Mouse (Mus musculus): ENCODE data around the gene Mb. TPM values are rescaled to one million over a fixed set of nuclear protein-coding genes. Genes with fewer than 3 reads are reported as not detected.
A peak's percentile ranks its signal among the peaks of the same experiment; 100 is the strongest.

Mb gene
- polyA plus RNA-seq, 1 experiment from 2014 or later, result 0.64 TPM

DNA sequence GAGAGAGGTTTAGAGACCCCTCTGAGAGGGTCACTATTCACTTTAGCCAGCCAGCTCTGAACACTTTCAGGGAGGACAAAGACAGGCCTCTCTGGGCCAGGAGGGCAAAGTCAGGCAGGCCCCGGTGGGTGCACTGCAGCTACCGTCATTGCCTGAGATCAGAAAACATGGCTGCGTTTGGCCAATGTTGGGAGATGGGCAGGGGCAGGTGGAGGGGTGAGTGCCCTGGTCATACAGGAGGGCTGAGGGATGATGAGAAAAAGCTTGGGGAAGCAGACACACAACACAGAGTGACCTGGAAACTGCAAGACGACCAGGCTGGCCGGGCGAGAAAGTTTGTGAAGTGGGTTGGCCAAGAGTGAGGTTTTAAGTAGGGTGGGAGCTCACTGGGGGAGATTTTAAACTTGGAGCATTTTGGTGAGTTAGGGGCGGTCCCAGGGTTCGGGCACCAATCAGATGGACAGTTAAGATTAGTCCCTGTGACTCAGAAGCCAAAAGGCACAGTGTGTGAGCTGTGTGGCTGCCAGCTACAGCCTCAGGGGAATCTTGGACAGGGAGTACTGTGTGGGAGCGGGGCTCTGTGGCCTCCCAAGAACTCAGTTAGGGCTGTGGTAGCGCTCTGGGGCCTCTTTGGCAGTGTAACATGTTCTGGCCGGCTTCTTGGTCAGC, 14.0 kb downstream of the Mb start:
- H3K9me3 ChIP-seq (ENCODE audit: low read length), result no peaks in the 10 kb centered on the region
- ATAC-seq (ENCODE audit: low FRiP score, low TSS enrichment), result peak; percentile 85
- H3K4me1 ChIP-seq (ENCODE audit: insufficient read depth, low read length), result peaks cover 27% of the 10 kb centered on the region
- 45% methylated on average over 11 of the region's 11 CpGs for WGBS
- no peak overlapping the region; the same call in 1 of the 2 replicates for H3K4me2 ChIP-seq (replicated peaks; ENCODE audit: low read depth, low read length)
- H3K27ac ChIP-seq (ENCODE audit: low read length), result peak overlapping the region; percentile 97
- H3K4me3 ChIP-seq (ENCODE audit: low read length), result no peak overlapping the region
- H3K9ac ChIP-seq (replicated peaks; ENCODE audit: low read length), result peak overlapping the region; percentile 59
- no peaks in the 10 kb centered on the region for H3K27me3 ChIP-seq (ENCODE audit: insufficient read depth, low read length)
- H3K36me3 ChIP-seq (ENCODE audit: insufficient read depth, low read length), result no peaks in the 10 kb centered on the region

DNA sequence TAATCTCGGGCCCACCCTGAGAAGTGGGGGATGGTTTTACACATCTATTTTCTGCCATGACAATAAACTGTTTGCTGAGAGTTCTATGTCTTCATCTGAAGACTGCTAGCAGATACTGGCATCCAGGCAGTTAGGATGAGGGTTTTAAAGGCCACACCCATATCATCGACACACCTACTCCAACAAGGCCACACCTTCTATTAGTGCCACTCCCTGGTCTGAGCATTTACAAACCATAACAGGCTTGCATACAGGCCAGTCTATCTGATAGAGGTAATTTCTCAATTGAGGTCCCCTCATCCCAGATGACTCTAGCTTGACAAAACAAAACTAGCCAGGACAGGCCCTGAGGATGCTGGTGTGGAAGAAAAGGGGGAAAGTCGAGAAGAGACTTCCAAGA, 14.8 kb downstream of the Mb start:
- ATAC-seq (ENCODE audit: low FRiP score, low TSS enrichment), result no peak
- peaks cover 30% of the 10 kb centered on the region for H3K4me1 ChIP-seq (ENCODE audit: insufficient read depth, low read length)
- no peak overlapping the region for H3K4me3 ChIP-seq (ENCODE audit: low read length)
- WGBS, result 65% methylated on average over 3 of the region's 3 CpGs
- H3K4me2 ChIP-seq (replicated peaks; ENCODE audit: low read depth, low read length), result no peak overlapping the region
- no peaks in the 10 kb centered on the region for H3K36me3 ChIP-seq (ENCODE audit: insufficient read depth, low read length)
- H3K27ac ChIP-seq (ENCODE audit: low read length), result peak overlapping the region; percentile 97
- no peaks in the 10 kb centered on the region for H3K9me3 ChIP-seq (ENCODE audit: low read length)
- H3K9ac ChIP-seq (replicated peaks; ENCODE audit: low read length), result peak overlapping the region; percentile 51; the same call in 1 of the 2 replicates
- no peaks in the 10 kb centered on the region for H3K27me3 ChIP-seq (ENCODE audit: insufficient read depth, low read length)

DNA sequence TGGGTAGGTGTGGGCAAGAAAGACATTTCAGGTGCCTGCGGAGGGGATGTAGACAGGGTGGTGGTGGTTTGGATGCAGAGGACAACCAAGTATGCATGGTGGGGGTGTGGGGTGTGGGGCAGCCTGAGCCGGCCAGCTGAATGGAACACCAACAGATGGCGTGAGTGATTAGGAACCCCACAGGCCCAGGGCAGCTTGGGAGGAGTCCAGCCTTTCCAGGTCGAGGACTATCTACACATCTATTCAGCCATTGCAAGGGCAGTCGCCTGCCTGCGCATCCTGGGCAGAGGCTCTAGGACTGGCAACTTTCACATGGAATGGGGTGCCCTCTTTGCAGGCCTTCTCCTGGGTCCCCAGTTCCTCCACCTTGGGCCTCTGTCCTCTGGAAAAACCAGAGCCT, 15.9 kb downstream of the Mb start:
- 79% methylated on average over 6 of the region's 6 CpGs for WGBS
- no peaks in the 10 kb centered on the region for H3K36me3 ChIP-seq (ENCODE audit: insufficient read depth, low read length)

DNA sequence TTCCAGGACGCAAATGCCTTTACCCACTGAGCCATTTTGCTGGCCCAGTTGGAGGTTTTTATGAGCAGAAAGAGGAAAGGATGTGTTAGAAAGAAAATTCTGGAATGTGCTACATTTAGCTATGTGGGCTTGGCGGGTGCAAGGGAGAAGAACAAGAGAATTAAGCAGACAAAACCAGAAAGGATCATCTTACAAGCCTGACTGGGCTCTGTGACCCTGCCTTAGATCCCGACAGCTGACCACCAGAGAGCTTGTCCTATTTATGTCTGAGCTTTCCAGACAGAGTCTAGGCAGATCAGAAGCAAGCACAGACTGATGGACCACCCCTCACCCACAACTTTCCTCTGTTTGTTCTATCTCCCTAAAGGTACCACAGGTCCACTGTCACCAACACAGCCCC, 19.2 kb downstream of the Mb start:
- H3K4me3 ChIP-seq (ENCODE audit: low read length), result no peak overlapping the region
- H3K9me3 ChIP-seq (ENCODE audit: low read length), result no peaks in the 10 kb centered on the region
- H3K36me3 ChIP-seq (ENCODE audit: insufficient read depth, low read length), result no peaks in the 10 kb centered on the region
- H3K9ac ChIP-seq (replicated peaks; ENCODE audit: low read length), result no peak overlapping the region
- no peak overlapping the region for H3K27ac ChIP-seq (ENCODE audit: low read length)
- ATAC-seq (ENCODE audit: low FRiP score, low TSS enrichment), result no peak
- peaks cover 9% of the 10 kb centered on the region for H3K4me1 ChIP-seq (ENCODE audit: insufficient read depth, low read length)
- H3K27me3 ChIP-seq (ENCODE audit: insufficient read depth, low read length), result no peaks in the 10 kb centered on the region
- 42% methylated on average over 3 of the region's 3 CpGs for WGBS
- no peak overlapping the region for H3K4me2 ChIP-seq (replicated peaks; ENCODE audit: low read depth, low read length)

More for the DNA sequence above, 15.9 kb downstream of the Mb start:
- peaks cover 30% of the 10 kb centered on the region for H3K4me1 ChIP-seq (ENCODE audit: insufficient read depth, low read length)
- no peak overlapping the region for H3K27ac ChIP-seq (ENCODE audit: low read length)
- H3K4me2 ChIP-seq (replicated peaks; ENCODE audit: low read depth, low read length), result no peak overlapping the region
- H3K9ac ChIP-seq (replicated peaks; ENCODE audit: low read length), result no peak overlapping the region
- H3K4me3 ChIP-seq (ENCODE audit: low read length), result no peak overlapping the region
- H3K9me3 ChIP-seq (ENCODE audit: low read length), result no peaks in the 10 kb centered on the region
- no peaks in the 10 kb centered on the region for H3K27me3 ChIP-seq (ENCODE audit: insufficient read depth, low read length)
- no peak for ATAC-seq (ENCODE audit: low FRiP score, low TSS enrichment)

DNA sequence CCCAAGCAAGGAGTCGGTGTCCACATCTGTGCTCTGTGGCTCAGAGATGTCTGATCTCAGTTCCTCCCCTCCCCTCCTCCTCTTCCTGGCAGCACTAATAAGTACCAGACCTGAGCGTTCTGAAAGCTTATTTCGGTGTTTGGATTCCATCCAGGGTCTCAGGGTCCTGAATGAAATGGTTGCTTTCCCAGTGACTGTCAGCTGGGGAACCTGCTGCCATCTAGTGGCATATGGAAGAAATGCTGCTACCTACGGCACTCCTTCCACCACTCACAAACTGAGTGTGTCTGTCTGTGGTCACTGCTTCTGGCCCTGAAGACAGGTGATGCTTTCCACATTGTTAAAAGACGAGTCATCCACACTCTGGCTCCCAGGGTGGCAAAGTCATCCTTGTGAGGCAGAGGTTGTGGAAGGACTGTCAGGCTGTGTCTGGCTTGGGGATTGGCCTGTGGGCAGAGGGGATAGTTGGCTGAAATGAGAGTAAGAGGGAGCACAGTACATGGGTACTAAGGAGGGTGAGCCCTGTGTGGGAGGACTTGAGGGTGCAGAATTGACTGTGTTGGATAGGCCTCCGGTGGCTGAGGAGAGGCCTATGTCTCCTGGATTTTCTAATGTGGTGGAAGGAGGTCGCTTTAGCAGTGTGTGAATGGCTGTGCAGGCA, 21.0 kb downstream of the Mb start:
- no peaks in the 10 kb centered on the region for H3K27me3 ChIP-seq (ENCODE audit: insufficient read depth, low read length)
- WGBS, result 27% methylated on average over 7 of the region's 7 CpGs
- no peaks in the 10 kb centered on the region for H3K36me3 ChIP-seq (ENCODE audit: insufficient read depth, low read length)
- H3K27ac ChIP-seq (ENCODE audit: low read length), result no peak overlapping the region
- no peak overlapping the region for H3K4me2 ChIP-seq (replicated peaks; ENCODE audit: low read depth, low read length)
- H3K9me3 ChIP-seq (ENCODE audit: low read length), result no peaks in the 10 kb centered on the region
- 0 out of 2 replicates have a peak, but pooled peaks cover 3% of the 10 kb centered on the region for H3K4me1 ChIP-seq (ENCODE audit: insufficient read depth, low read length)
- H3K9ac ChIP-seq (replicated peaks; ENCODE audit: low read length), result no peak overlapping the region; the same call in 1 of the 2 replicates
- H3K4me3 ChIP-seq (ENCODE audit: low read length), result no peak overlapping the region
- ATAC-seq (ENCODE audit: low FRiP score, low TSS enrichment), result peak; percentile 67; the same call in 1 of the 2 replicates

DNA sequence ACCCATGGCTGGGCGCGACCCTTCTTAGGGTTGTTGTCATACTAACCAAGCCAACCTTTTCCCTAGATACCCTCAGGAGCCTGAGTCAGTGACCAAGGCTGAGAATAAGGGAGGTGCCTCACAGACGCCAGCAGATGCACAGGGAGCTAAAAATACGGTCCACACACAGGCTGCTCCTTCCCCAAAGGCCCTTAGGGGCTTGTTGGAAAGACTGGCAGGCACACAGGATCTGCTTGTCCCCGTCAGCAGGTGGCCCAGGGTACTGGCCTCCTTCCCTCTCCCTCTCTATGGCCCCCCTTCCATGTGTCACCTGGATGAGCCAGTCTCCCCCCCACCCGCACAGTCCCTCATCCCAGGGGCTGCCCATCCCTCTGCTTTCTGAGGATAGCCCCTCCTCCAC, 22.8 kb downstream of the Mb start:
- Histone ChIP-seq H3K4me3 (ENCODE audit: low read length) (no peak overlapping the region), H3K4me1 (ENCODE audit: insufficient read depth, low read length) (0 out of 2 replicates have a peak, but pooled peaks cover 3% of the 10 kb centered on the region), H3K9ac (replicated peaks; ENCODE audit: low read length) (no peak overlapping the region), H3K27me3 (ENCODE audit: insufficient read depth, low read length) (no peaks in the 10 kb centered on the region), H3K36me3 (ENCODE audit: insufficient read depth, low read length) (no peaks in the 10 kb centered on the region), H3K4me2 (replicated peaks; ENCODE audit: low read depth, low read length) (no peak overlapping the region), H3K9me3 (ENCODE audit: low read length) (no peaks in the 10 kb centered on the region), H3K27ac (ENCODE audit: low read length) (no peak overlapping the region)
- no peak for ATAC-seq (ENCODE audit: low FRiP score, low TSS enrichment)
- 72% methylated on average over 6 of the region's 6 CpGs for WGBS

DNA sequence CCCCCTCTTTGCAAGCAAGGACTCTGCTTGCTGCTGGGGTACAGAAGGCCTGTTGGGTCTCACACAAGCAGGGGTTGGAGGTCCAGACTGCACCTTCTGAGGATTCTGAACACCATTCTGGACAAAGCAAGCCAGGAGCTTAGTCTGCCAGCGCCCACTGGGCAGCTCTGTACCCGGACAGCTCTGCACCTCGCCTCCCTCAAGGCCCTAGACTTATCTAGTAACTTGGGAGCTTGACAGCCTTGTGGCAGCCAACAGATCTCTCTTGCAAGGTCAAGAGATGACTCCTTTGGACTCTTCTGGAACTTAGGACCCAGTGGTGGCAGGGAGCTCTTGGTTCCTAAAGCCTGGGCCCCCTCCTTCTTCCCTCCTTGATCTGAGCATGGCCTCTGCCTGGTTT, 23.4 kb downstream of the Mb start:
- Histone ChIP-seq H3K36me3 (ENCODE audit: insufficient read depth, low read length) (no peaks in the 10 kb centered on the region), H3K4me3 (ENCODE audit: low read length) (no peak overlapping the region), H3K9me3 (ENCODE audit: low read length) (no peaks in the 10 kb centered on the region), H3K27me3 (ENCODE audit: insufficient read depth, low read length) (no peaks in the 10 kb centered on the region), H3K9ac (replicated peaks; ENCODE audit: low read length) (no peak overlapping the region), H3K4me2 (replicated peaks; ENCODE audit: low read depth, low read length) (no peak overlapping the region), H3K4me1 (ENCODE audit: insufficient read depth, low read length) (0 out of 2 replicates have a peak, but pooled peaks cover 3% of the 10 kb centered on the region), H3K27ac (ENCODE audit: low read length) (no peak overlapping the region)
- WGBS, result 84% methylated on average over 3 of the region's 3 CpGs
- no peak for ATAC-seq (ENCODE audit: low FRiP score, low TSS enrichment)

DNA sequence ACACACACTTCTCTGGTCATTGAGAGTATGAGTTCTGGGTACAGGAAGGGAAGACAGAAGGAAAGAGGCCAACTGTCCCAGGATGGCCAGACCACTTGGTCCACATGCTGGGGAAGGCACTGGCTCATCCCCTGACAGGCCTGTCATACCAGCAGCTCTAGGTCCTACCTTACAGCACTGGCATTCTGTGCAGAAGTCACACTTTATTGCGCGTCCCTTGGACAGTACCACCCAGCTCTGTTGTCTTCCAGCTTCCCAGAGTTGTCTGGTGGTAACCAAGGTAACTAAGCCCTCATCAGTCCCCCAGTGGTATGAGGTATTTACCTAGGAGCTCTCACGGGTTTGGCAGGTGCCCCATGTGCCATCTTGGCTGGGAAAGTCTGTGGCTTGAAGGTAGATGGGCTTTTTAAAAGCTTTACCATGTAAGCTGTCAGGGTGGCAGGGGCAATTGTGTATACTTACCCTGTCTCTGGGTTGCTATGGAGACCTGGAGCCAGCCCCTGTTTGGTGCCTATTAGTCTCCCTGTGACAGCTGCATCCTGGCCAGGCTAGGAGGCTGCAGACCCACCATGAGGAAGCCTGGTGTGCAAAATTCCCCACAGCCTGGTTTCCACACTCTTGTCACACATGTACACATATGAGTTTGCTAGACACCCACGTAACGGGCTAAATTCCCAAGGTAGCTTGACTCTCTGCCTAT, 24.4 kb downstream of the Mb start:
- H3K36me3 ChIP-seq (ENCODE audit: insufficient read depth, low read length), result no peaks in the 10 kb centered on the region
- no peaks in the 10 kb centered on the region for H3K27me3 ChIP-seq (ENCODE audit: insufficient read depth, low read length)
- H3K4me2 ChIP-seq (replicated peaks; ENCODE audit: low read depth, low read length), result no peak overlapping the region
- ATAC-seq (ENCODE audit: low FRiP score, low TSS enrichment), result no peak
- H3K4me3 ChIP-seq (ENCODE audit: low read length), result no peak overlapping the region
- no peaks in the 10 kb centered on the region; the same call in 1 of the 2 replicates for H3K4me1 ChIP-seq (ENCODE audit: insufficient read depth, low read length)
- no peak overlapping the region for H3K27ac ChIP-seq (ENCODE audit: low read length)
- 73% methylated on average over 5 of the region's 5 CpGs for WGBS
- no peak overlapping the region for H3K9ac ChIP-seq (replicated peaks; ENCODE audit: low read length)
- no peaks in the 10 kb centered on the region for H3K9me3 ChIP-seq (ENCODE audit: low read length)

DNA sequence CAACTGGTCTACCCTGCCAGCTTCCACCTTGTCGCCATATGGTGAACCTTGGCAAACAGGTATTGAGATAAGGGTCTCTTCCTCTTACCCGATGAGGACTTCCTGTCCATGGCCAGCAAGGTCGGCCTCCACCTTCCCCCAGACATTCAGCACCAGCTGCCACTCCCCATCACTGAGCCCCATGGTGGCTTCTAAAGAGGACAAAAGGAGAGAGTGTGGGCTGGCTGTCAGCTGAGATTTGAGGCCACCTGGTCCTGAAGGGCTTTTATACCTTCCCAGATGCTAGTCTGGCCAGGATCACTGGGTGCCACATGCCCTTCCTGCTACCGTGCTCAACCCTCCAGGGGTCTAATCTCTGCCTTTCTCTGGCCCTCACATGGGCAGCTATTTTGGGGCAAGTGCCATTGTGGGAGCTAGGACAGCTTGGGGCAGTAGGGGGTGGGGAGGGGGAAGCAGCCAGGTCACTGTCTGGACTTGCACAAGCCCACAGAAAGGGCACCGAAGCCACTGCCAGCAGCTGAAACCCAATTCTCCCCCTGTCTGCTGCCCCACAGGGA, 28.0 kb downstream of the Mb start:
- no peaks in the 10 kb centered on the region; the same call in 1 of the 2 replicates for H3K4me1 ChIP-seq (ENCODE audit: insufficient read depth, low read length)
- no peak overlapping the region for H3K4me2 ChIP-seq (replicated peaks; ENCODE audit: low read depth, low read length)
- no peak overlapping the region for H3K27ac ChIP-seq (ENCODE audit: low read length)
- WGBS, result 79% methylated on average over 5 of the region's 5 CpGs
- no peaks in the 10 kb centered on the region for H3K27me3 ChIP-seq (ENCODE audit: insufficient read depth, low read length)
- no peaks in the 10 kb centered on the region for H3K9me3 ChIP-seq (ENCODE audit: low read length)
- no peak overlapping the region for H3K4me3 ChIP-seq (ENCODE audit: low read length)
- no peaks in the 10 kb centered on the region for H3K36me3 ChIP-seq (ENCODE audit: insufficient read depth, low read length)
- H3K9ac ChIP-seq (replicated peaks; ENCODE audit: low read length), result no peak overlapping the region
- no peak for ATAC-seq (ENCODE audit: low FRiP score, low TSS enrichment)
